Mouse (Mus musculus) limb, embryonic 13.5 days (tissue): ENCODE results near the gene Lsg1. TPM values are rescaled to one million over a fixed set of nuclear protein-coding genes. Genes with fewer than 3 reads are reported as not detected.

Experiments
- ATAC-seq: fragments of 200-750 bp; cut with Nextera tagmentation; 2 replicates; pipeline ENCODE4 v1.8.0; 2017; ENCODE audit warnings: low read depth, moderate number of reproducible peaks, moderate TSS enrichment; ENCODE audit not compliant: low FRiP score
- H3K27ac ChIP-seq: fragments of 300-500 bp; sonication (generic); 2 replicates; pipeline ENCODE4 v1.5.1; 2015; ENCODE audit warnings: inconsistent platforms, mild to moderate bottlenecking, moderate library complexity
- H3K27me3 ChIP-seq: fragments of 300-500 bp; sonication (generic); 2 replicates; pipeline ENCODE4 v1.6.1; 2015; ENCODE audit warnings: mild to moderate bottlenecking, inconsistent platforms
- H3K36me3 ChIP-seq: fragments of 300-500 bp; sonication (generic); 2 replicates; pipeline ENCODE4 v1.6.1; 2015; ENCODE audit warnings: inconsistent platforms, mild to moderate bottlenecking, moderate library complexity
- H3K4me1 ChIP-seq: fragments of 300-500 bp; sonication (generic); 2 replicates; pipeline ENCODE4 v1.6.1; 2015; ENCODE audit warnings: inconsistent platforms
- H3K4me2 ChIP-seq: fragments of 300-500 bp; sonication (generic); replicated peaks from 2 replicates; pipeline ENCODE4 v1.6.1; 2015; ENCODE audit warnings: inconsistent platforms, mild to moderate bottlenecking, moderate library complexity
- H3K4me3 ChIP-seq: fragments of 300-500 bp; sonication (generic); 2 replicates; pipeline ENCODE4 v1.5.1; 2015; ENCODE audit warnings: moderate library complexity, mild to moderate bottlenecking, inconsistent platforms
- H3K9ac ChIP-seq: fragments of 300-500 bp; sonication (generic); 2 replicates; pipeline ENCODE4 v1.6.1; 2015; ENCODE audit warnings: mild to moderate bottlenecking, inconsistent platforms
- H3K9me3 ChIP-seq: fragments of 300-500 bp; sonication (generic); 2 replicates; pipeline ENCODE4 v1.6.1; 2016; ENCODE audit warnings: inconsistent platforms
- WGBS: fragments of 180-500 bp; shearing (Covaris S2); methylation state at CpG from one replicate; pipeline ENCODE4 v1.1.7; 2015; 5-methylcytosine and 5-hydroxymethylcytosine counted together
- polyA plus RNA-seq: library from polyadenylated mRNA; unstranded; fragments of >200 nt; fragmentation: Nextera tagmentation; extraction: Ambion mirVana; gene quantifications from 2 replicates; pipeline ENCODE4 v1.2.1, GENCODE M21; 2015

Lsg1 gene
- polyA plus RNA-seq, 1 experiment from 2014 or later, result 75.7 TPM

DNA sequence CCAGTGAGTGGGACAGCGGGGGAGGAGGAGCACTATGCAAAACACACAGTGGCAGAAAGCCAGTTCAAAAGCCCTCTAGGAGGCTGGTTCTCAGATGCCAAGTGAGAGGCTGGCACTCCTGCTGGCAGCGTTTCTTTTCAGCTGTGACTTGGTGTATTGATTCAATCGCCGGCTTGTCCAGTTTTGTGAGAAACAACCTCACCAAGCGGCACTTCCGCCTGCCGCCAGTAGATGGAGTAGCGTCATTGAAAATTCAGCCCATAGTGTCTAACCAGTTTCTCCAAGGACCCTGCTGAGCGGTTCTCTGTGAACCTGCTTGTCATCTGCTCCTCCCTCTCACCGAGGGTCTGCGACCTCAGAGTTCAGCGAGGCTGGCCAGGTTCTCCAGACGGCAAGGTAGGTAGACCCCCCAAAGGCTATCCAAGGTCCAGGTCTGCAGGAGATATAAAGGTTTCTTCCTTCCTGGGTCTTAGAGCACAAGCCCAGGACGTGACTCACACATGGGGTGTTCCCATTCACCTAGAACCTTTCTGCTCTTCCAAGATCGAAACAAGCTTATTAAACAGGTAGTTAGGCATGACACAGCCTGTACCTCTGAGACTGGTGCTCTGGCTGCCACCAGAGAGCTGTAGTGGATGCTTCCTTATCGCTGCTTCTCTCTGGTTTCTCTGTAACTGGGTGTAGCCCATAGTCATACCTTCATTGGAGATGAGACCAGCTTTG lies 9.7 kb upstream of the Lsg1 start:
- Histone ChIP-seq H3K4me2 (peak overlapping the region; percentile 44), H3K27me3 (peaks cover 52% of the 10 kb centered on the region), H3K9me3 (no peaks in the 10 kb centered on the region), H3K4me1 (peaks cover 30% of the 10 kb centered on the region), H3K36me3 (no peaks in the 10 kb centered on the region), H3K4me3 (no peak overlapping the region), H3K9ac (0 out of 2 replicates have a peak overlapping the region, but pooled peaks have one; percentile 35), H3K27ac (no peak overlapping the region)
- ATAC-seq, result no peak
- WGBS, result 13% methylated on average over 16 of the region's 16 CpGs

DNA sequence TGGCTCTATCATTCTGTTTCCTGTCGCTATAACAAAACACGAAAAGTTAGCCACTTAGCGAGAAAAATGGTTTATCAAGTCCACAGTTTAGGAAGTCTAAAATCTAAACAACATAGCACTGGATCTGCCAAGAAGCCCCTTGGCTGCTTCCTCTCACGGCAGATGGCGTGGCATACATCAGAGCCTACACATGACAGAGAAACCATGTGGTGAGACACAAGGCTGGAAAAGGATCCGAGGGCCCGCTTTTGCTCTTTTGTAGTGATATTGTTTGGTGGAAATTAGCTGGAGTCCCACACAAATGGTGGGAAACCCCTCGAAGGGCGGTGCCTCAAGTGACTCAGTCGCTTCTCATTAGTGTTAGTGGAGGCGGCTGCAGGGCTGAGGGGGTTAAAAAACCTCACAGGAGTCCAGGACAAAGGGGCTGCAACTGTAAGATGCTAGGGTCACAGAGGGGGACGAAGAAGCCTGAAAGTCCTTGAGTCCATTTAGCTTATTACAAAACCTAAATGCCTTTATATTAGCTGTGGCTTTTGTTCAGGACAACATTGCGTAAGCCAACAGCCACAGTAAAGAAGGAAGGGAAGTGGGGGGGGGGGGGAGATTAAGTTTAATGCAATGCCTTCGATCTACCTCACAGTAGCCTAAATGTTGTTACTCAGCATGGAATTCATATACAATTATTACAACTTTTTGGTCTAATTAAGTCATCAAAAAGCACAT lies 8.6 kb upstream of the Lsg1 start:
- 70% methylated on average over 14 of the region's 14 CpGs for WGBS
- Histone ChIP-seq H3K4me3 (no peak overlapping the region), H3K36me3 (no peaks in the 10 kb centered on the region), H3K4me1 (peaks cover 18% of the 10 kb centered on the region), H3K4me2 (no peak overlapping the region), H3K9ac (no peak overlapping the region), H3K27me3 (peaks cover 41% of the 10 kb centered on the region), H3K9me3 (no peaks in the 10 kb centered on the region), H3K27ac (no peak overlapping the region)
- ATAC-seq, result no peak

DNA sequence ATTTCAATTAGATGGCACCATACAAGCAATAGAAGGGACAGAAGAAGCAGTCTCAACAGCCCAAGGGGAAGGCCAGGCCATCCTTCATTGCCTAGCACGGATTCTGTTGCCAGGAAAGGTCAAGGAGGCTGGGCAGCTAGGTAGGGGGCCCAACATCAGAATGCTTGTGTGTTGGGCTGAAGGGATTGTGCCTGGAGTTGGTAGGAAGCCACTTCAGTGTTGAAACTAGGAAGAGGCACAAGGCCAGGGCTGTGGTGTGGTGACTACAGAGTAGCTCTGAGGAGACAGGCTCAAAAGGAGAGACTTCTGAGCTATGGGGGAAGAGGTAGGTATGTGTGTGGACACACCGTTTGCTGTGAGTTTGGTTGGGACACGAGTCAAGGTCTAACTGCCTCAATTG lies 8.0 kb upstream of the Lsg1 start:
- no peaks in the 10 kb centered on the region for H3K9me3 ChIP-seq
- no peak overlapping the region for H3K4me3 ChIP-seq
- no peak for ATAC-seq
- no peaks in the 10 kb centered on the region for H3K36me3 ChIP-seq
- WGBS, result 55% methylated on average over 3 of the region's 3 CpGs
- H3K27ac ChIP-seq, result no peak overlapping the region
- peaks cover 35% of the 10 kb centered on the region for H3K27me3 ChIP-seq
- H3K4me1 ChIP-seq, result peaks cover 12% of the 10 kb centered on the region; the same call in 1 of the 2 replicates
- no peak overlapping the region for H3K4me2 ChIP-seq
- peak overlapping the region; percentile 25; the same call in 1 of the 2 replicates for H3K9ac ChIP-seq

DNA sequence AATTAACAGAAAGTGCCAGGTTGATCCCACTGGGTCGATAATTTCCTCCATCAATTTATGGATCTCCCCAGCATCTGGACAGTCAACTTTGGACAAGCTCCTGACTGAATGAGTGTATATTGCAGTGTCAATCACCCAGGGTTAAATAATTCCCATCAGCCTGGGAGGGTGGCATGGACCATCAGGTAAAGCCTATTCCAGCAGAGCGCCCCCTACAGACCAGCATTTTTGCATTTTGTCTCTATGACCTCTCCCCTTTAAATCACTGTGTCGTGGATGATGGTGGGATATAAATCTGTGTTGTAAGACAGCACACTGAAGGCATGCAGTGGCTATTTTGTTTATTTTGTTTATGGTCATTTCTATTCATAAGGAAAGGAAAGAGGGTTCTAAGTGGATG lies 4.6 kb upstream of the Lsg1 start:
- Histone ChIP-seq H3K27me3 (peaks cover 21% of the 10 kb centered on the region), H3K9ac (no peak overlapping the region), H3K27ac (no peak overlapping the region), H3K9me3 (no peaks in the 10 kb centered on the region), H3K4me3 (no peak overlapping the region), H3K4me2 (no peak overlapping the region), H3K36me3 (no peaks in the 10 kb centered on the region), H3K4me1 (peaks cover 2% of the 10 kb centered on the region; the same call in 1 of the 2 replicates)
- 47% methylated on average over 3 of the region's 3 CpGs for WGBS
- no peak for ATAC-seq

DNA sequence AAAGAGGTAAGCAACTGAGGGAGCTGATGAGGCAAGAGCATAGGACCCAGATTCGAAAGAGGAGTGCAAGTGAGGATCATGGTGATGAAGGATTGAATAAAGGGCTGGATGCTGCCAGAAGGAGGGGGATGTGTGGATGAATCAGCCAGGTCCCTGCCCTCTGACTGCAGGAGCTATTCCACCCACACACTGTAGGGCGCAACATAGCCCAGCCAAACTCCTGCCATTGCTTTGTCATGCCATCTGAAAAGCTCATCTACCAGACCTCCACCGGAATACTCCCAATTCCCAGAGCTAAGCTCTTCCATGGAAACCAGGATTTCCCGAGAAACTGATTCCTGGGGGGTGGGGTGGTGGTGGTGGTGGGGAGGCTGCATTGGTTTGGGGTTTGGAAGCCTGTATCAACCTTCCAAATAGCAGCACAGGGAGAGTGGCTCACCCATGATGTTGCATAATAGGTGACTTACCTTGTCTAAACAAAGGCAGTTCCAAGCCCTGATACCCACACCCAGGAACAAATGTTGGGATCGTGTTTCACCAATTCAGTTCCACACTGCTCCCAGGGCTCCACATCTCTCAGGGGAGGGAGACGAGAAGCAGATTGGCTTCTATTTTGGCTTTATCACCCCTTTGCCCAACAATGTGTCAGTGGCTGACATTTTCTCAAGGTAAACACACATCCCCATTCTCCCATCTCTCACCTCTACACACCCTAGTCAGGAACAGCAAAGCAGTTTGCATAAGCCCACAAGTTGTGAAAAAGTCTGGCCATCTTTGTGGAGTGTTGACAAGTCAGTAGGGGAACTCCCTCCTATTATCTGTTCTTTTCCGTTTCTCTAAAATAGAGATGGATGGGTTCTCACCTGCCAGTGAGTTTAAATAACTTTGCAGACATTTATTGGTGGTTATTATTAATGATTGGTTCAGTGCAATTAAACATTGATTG lies 3.1 kb upstream of the Lsg1 start:
- no peak for ATAC-seq
- Histone ChIP-seq H3K27ac (no peak overlapping the region), H3K9ac (no peak overlapping the region), H3K4me3 (no peak overlapping the region), H3K4me1 (peaks cover 13% of the 10 kb centered on the region), H3K27me3 (peaks cover 7% of the 10 kb centered on the region), H3K36me3 (peaks cover under 1% of the 10 kb centered on the region; the same call in 1 of the 2 replicates), H3K4me2 (no peak overlapping the region), H3K9me3 (no peaks in the 10 kb centered on the region)
- 32% methylated on average over 7 of the region's 7 CpGs for WGBS

DNA sequence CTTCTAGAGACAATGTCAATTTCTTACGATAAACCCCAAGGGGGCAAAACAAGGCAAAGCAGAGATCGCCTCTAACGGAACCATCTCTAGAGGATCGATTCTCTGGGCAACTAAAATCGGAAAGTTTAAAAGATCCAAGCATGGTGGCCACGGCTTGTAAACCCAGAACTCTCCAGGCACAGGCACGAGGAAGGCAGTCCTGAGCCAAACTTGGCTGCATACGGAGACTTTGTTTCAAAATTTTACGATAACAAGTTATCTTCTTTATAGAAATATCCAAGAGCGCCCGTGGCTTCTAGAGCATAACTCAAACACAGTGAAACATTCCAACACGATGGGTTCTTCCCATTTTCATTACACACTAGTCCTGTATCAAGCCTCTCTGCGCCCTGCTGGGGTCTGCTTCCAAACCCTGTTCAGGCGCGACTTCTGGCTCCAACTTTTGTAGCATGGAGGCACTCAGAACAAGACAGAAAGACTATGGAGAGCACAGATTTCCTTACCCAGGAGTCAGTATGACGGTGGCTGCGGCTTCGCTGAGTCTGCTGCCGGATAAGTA lies 378 bp downstream of the Lsg1 start:
- Histone ChIP-seq H3K9ac (peak overlapping the region; percentile 83), H3K4me1 (peaks cover 13% of the 10 kb centered on the region), H3K9me3 (no peaks in the 10 kb centered on the region), H3K27me3 (no peaks in the 10 kb centered on the region), H3K4me2 (peak overlapping the region; percentile 94), H3K36me3 (peaks cover 36% of the 10 kb centered on the region), H3K27ac (no peak overlapping the region; the same call in 1 of the 2 replicates), H3K4me3 (peak overlapping the region; percentile 90)
- no peak; the same call in 1 of the 2 replicates for ATAC-seq
- 3% methylated on average over 19 of the region's 19 CpGs for WGBS

DNA sequence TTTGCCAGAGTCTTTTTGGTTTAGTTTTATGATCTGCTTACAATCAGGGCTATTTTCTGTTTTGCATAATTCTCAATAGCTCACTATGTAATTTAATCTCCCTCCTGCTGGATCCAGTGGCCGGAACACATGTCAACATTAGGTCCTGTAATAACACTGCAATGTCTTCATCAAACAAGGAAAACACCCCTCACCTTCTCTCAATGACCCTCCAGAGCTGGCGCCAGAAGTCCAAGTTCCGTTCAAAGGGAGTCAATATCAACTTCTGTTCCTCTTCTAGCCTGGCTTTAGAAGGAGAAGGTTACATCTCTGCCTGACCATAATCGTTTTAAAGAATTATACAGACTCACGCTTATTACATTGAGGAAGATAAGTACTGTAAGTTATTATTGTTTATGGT lies 6.6 kb downstream of the Lsg1 start:
- WGBS, result 89% methylated on average over 5 of the region's 5 CpGs
- H3K36me3 ChIP-seq, result peaks cover 98% of the 10 kb centered on the region

DNA sequence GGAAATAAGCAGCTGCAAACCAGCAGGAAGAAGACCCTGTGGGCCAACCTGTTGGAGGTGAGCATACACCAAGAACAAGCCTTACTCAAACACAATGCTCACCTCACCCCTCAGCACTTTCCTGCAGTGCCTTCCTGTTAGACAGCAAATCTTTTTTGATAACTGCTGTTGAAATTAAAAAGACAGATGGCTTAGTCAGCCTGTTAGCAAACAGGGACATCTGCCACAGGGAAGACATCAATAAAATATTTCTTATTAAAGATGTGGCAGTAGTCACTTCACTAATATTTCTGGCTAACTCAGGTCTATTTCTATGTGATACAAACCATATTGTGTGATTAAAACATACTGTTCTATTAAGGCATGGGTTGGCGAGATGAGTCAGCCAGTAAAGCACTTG lies 11.0 kb downstream of the Lsg1 start:
- Histone ChIP-seq H3K4me2 (no peak overlapping the region), H3K27ac (no peak overlapping the region), H3K36me3 (peaks cover 93% of the 10 kb centered on the region), H3K27me3 (no peaks in the 10 kb centered on the region), H3K4me1 (no peaks in the 10 kb centered on the region), H3K4me3 (no peak overlapping the region), H3K9me3 (no peaks in the 10 kb centered on the region), H3K9ac (no peak overlapping the region)
- 86% methylated on average over 1 of the region's 1 CpGs for WGBS
- no peak for ATAC-seq

More for the DNA sequence above, 6.6 kb downstream of the Lsg1 start:
- ATAC-seq, result no peak
- Histone ChIP-seq H3K9ac (no peak overlapping the region), H3K9me3 (no peaks in the 10 kb centered on the region), H3K4me2 (no peak overlapping the region), H3K27me3 (no peaks in the 10 kb centered on the region), H3K27ac (no peak overlapping the region), H3K4me3 (no peak overlapping the region), H3K4me1 (no peaks in the 10 kb centered on the region; the same call in 1 of the 2 replicates)

DNA sequence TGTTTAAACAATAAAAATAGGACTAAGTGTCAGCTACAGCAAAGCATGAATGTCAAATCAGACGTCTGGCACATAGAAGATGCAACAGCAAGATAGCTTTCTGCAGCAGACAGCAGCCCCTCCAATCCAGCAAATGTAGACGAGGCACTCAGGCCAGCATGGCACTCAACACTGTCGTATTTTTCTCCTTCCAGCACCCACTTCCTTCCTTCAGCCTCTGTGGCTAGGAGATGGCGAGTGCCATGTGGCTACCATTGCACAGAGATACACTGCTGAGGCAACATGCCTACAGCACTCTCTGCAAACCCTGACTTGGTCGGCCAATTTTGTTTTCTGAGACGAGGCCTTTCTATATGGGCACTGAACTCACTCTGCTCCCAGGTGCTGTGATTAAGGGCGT lies 11.6 kb downstream of the Lsg1 start:
- ATAC-seq, result no peak
- H3K27me3 ChIP-seq, result no peaks in the 10 kb centered on the region
- WGBS, result 86% methylated on average over 7 of the region's 7 CpGs
- no peak overlapping the region for H3K9ac ChIP-seq
- H3K36me3 ChIP-seq, result peaks cover 93% of the 10 kb centered on the region
- H3K27ac ChIP-seq, result no peak overlapping the region
- no peak overlapping the region for H3K4me2 ChIP-seq
- H3K4me1 ChIP-seq, result no peaks in the 10 kb centered on the region
- H3K4me3 ChIP-seq, result no peak overlapping the region
- no peaks in the 10 kb centered on the region for H3K9me3 ChIP-seq

DNA sequence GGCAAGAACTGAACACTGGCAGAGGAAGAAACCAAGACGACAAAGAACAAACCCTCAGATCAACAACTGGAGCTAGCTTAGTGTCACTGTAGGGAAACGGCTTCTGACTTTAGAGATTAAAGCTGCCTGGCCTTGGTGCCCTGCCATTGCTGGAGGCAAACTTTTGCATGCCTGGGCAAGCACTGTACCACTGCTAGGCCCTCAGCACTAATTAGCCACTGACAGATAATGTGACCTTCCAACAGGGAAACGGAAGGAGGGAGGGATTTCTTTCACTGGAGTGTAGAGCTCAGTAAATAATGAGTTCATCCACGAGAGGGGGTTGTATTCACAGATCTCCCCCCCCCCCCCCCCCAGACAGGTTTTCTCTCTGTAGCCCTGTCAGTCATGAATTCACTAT lies 15.2 kb downstream of the Lsg1 start:
- no peak overlapping the region for H3K4me3 ChIP-seq
- H3K9me3 ChIP-seq, result no peaks in the 10 kb centered on the region
- H3K36me3 ChIP-seq, result peaks cover 94% of the 10 kb centered on the region
- H3K9ac ChIP-seq, result no peak overlapping the region
- no peaks in the 10 kb centered on the region for H3K27me3 ChIP-seq
- no peaks in the 10 kb centered on the region for H3K4me1 ChIP-seq
- no peak overlapping the region for H3K27ac ChIP-seq
- no peak for ATAC-seq
- 77% methylated on average over 4 of the region's 4 CpGs for WGBS
- no peak overlapping the region for H3K4me2 ChIP-seq

DNA sequence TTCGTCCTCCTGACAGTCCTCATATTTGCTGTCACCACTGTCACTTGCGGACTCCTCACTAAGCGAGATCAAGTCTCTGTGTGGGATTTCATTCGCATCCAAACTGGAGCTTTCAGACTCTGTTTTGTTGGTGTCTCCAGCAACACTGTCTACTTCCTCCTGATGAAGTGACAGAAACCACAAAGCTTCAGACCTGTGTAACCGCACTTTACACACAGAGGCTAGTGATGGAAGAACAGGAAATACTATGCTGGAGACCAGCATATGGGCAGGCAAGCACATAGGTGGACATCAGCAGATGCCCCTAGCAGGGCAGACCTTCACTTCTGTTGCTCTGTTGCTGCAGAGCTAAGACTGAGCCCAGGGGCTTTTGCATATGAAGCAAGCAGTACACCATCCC lies 16.0 kb downstream of the Lsg1 start:
- peaks cover 92% of the 10 kb centered on the region for H3K36me3 ChIP-seq
- H3K4me1 ChIP-seq, result no peaks in the 10 kb centered on the region
- H3K27me3 ChIP-seq, result no peaks in the 10 kb centered on the region
- no peak overlapping the region for H3K4me2 ChIP-seq
- 97% methylated on average over 5 of the region's 5 CpGs for WGBS
- ATAC-seq, result no peak
- H3K27ac ChIP-seq, result no peak overlapping the region
- no peak overlapping the region for H3K9ac ChIP-seq
- no peak overlapping the region for H3K4me3 ChIP-seq
- H3K9me3 ChIP-seq, result no peaks in the 10 kb centered on the region
